Mouse (Mus musculus) heart, embryonic 14.5 days (tissue): ENCODE measurements around the gene Tmem211. TPM values are rescaled to one million over a fixed set of nuclear protein-coding genes. Genes with fewer than 3 reads are reported as not detected.

Experiments
- ATAC-seq: fragments of 200-750 bp; cut with Nextera tagmentation; 2 replicates; pipeline ENCODE4 v1.8.0; 2017; ENCODE audit warnings: low read depth, moderate TSS enrichment; ENCODE audit not compliant: insufficient number of reproducible peaks, insufficient read depth, low FRiP score
- H3K27ac ChIP-seq, 2 experiments: fragments of 200-500 bp in 1 of 2; fragments of 300-500 bp in 1 of 2; sonication (generic) in 1 of 2; replicated peaks in 1 of 2; 2 replicates each; pipeline ENCODE4 v1.5.1; 2012 to 2014; ENCODE audit warnings: low read depth in 2 of 2, low read length in 2 of 2, control low read depth in 1 of 2, mild to moderate bottlenecking in 1 of 2, mixed read lengths in 1 of 2; ENCODE audit not compliant: control insufficient read depth in 1 of 2, insufficient read depth in 1 of 2
- H3K27me3 ChIP-seq: fragments of 300-500 bp; sonication (generic); 2 replicates; pipeline ENCODE4 v1.6.1; 2014; ENCODE audit warnings: mild to moderate bottlenecking, low read length, control low read depth; ENCODE audit not compliant: control insufficient read depth, insufficient read depth
- H3K36me3 ChIP-seq: fragments of 300-500 bp; sonication (generic); 2 replicates; pipeline ENCODE4 v1.6.1; 2014; ENCODE audit warnings: mild to moderate bottlenecking, control low read depth, low read length, mixed read lengths; ENCODE audit not compliant: control insufficient read depth, insufficient read depth
- H3K4me1 ChIP-seq, 2 experiments: fragments of 200-500 bp in 1 of 2; fragments of 300-500 bp in 1 of 2; sonication (generic) in 1 of 2; 2 replicates each; pipeline ENCODE4 v1.6.1; 2012 to 2014; ENCODE audit warnings: low read length in 2 of 2, control low read depth in 1 of 2, mixed read lengths in 1 of 2; ENCODE audit not compliant: control insufficient read depth in 2 of 2, insufficient read depth in 2 of 2
- H3K4me2 ChIP-seq: fragments of 300-500 bp; sonication (generic); 2 replicates; pipeline ENCODE4 v1.6.1; 2014; ENCODE audit warnings: mild to moderate bottlenecking, low read length
- H3K4me3 ChIP-seq, 2 experiments: fragments of 200-500 bp in 1 of 2; fragments of 300-500 bp in 1 of 2; sonication (generic) in 1 of 2; 2 replicates each; pipeline ENCODE4 v1.5.1; 2012 to 2014; ENCODE audit warnings: low read length in 2 of 2, mild to moderate bottlenecking in 2 of 2, control low read depth in 1 of 2, low read depth in 1 of 2, moderate library complexity in 1 of 2; ENCODE audit not compliant: control insufficient read depth in 1 of 2, insufficient read depth in 1 of 2
- H3K9ac ChIP-seq: fragments of 300-500 bp; sonication (generic); 2 replicates; pipeline ENCODE4 v1.6.1; 2014; ENCODE audit warnings: mild to moderate bottlenecking, low read length
- H3K9me3 ChIP-seq: fragments of 300-500 bp; sonication (generic); 2 replicates; pipeline ENCODE4 v1.6.1; 2016; ENCODE audit warnings: low read length, control low read depth; ENCODE audit not compliant: control insufficient read depth
- WGBS: fragments of 180-500 bp; shearing (Covaris S2); extraction: QIAGEN DNeasy Blood & Tissue Kit; methylation state at CpG from one replicate; pipeline ENCODE4 v1.1.7; 2014; 5-methylcytosine and 5-hydroxymethylcytosine counted together
- polyA plus RNA-seq: library from polyadenylated mRNA; unstranded; fragments of >200 nt; fragmentation: Nextera tagmentation; extraction: Ambion mirVana; gene quantifications from 2 replicates; pipeline ENCODE4 v1.2.1, GENCODE M21; 2014

The Tmem211 gene
- polyA plus RNA-seq, 1 experiment from 2014 or later: not detected

DNA sequence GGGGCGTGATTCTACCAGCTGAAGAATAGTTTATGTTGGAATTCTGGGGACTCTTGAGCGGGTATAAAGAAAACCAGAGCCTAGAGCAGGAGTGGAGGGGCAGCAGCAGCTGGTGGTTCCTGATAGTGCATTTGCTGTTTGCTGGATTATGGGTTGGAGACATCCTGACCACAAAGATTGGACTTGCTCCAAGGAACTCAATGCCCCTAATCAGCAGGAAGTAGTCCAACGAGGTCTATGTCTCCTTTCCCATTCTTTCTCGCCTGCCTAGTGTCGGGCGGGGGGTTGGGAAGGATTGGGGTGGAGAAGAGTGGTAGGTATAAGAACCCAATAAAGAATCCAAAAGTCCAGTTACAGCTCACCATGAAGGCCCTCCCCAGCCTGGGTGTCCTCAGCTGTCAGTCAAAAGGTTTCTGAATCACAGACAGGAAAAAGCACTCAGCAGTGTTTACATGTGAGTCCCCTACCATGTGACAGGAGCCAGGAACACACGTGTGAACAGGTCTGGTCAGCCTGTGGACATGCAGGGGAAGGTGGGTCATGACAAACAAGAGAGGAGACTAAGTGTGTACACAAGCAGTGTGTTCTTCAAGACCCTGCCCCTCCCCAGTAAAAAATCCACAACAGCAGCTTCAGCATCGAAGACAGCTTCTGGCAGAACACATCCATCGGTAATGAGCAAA lies 19.9 kb upstream of the Tmem211 start:
- no peak overlapping the region for H3K4me2 ChIP-seq
- H3K27me3 ChIP-seq: no peaks in the 10 kb centered on the region
- peak overlapping the region; percentile 55 to 90 for H3K27ac ChIP-seq
- WGBS: 35% methylated on average over 9 of the region's 9 CpGs
- no peak overlapping the region for H3K9ac ChIP-seq
- ATAC-seq: no peak
- H3K9me3 ChIP-seq: no peaks in the 10 kb centered on the region
- H3K36me3 ChIP-seq: no peaks in the 10 kb centered on the region
- no peak overlapping the region for H3K4me3 ChIP-seq
- peaks cover 19 to 28% of the 10 kb centered on the region in 2 experiments for H3K4me1 ChIP-seq

DNA sequence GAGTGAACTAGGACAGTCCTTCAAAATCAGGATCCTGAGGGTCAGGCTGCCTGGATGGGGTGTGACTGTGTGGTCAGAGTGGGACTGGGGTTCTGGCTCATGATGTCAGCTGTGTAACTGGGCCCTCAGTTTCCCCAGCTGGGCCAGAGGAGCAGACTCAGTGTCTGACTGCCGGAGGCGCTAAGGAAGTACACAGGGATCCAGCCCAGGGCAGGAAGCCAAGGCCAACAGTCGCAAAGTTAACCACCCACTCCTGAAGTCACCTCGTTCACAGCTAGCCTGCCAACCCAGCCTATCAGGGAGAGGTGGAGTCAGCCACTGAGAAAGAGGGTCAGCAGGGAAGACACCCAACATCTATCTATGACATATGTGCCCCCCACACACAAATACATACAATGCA lies 18.7 kb upstream of the Tmem211 start:
- no peak overlapping the region for H3K9ac ChIP-seq
- H3K27ac ChIP-seq: peak overlapping the region; percentile 56 to 90
- no peak overlapping the region for H3K4me3 ChIP-seq
- H3K27me3 ChIP-seq: no peaks in the 10 kb centered on the region
- H3K9me3 ChIP-seq: no peaks in the 10 kb centered on the region
- no peak for ATAC-seq
- WGBS: 35% methylated on average over 4 of the region's 4 CpGs
- H3K4me2 ChIP-seq: no peak overlapping the region
- H3K36me3 ChIP-seq: no peaks in the 10 kb centered on the region
- H3K4me1 ChIP-seq: peaks cover 19 to 28% of the 10 kb centered on the region in 2 experiments

DNA sequence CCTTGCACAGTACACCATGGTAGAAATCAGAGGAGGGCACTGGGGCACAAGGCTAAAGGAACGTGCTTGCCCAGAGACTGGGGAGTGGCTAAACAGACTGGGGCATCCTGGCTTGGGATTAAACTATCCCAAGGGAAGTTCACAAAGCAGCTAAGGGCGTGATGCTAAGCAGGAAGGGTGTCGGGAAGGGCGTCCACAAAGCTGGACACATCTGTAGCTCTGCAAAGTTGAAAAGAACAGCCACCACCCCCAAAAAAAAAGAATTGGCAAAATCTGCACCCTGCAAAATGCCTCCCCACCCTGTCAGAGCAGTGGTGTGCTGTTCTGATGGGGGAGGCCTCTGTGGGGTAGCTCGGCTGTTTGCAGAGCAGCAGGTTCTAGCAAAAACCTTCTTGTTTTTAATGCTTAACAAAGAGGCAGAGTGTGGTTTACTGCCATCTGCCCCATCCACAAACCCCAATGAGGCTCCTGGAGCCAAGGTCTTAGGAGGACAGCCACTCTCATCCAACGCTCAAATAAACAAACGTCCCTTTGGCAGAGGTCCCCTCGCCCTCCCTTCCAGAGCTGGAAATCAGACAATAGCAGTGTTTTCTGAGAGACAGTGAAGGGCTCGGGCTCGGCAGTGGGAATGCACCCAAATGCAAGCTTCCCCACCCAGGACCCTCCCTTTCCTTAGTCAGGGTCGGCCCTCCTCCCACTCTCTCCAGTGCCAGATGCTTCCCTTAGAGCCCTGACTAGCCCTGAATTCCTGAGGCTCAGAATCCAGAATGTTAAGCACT lies 17.9 kb upstream of the Tmem211 start:
- H3K36me3 ChIP-seq: no peaks in the 10 kb centered on the region
- peak overlapping the region; percentile 89 to 90 for H3K27ac ChIP-seq
- no peaks in the 10 kb centered on the region for H3K27me3 ChIP-seq
- no peak overlapping the region for H3K4me3 ChIP-seq
- peaks cover 19 to 28% of the 10 kb centered on the region in 2 experiments for H3K4me1 ChIP-seq
- H3K9ac ChIP-seq: no peak overlapping the region
- H3K4me2 ChIP-seq: no peak overlapping the region
- no peaks in the 10 kb centered on the region for H3K9me3 ChIP-seq
- peak; percentile 52 for ATAC-seq
- 44% methylated on average over 11 of the region's 11 CpGs for WGBS

DNA sequence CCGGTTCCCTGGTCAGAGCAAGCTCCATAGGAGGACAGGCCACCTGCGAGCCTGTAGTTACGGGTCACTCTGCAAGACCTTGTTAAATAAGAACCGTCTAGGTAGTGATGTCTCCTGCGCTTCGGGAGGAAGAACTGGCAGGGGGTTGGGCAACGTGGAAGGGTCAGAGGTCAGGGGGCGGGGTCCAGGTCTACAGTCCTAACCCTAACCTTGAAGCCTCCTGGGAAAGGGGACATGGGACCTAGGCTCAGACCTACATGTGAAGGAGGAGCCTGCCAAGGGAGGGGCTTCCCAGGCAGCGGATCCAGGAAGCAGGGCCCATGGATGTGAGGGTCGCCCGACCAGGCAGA lies 17.3 kb upstream of the Tmem211 start:
- no peaks in the 10 kb centered on the region for H3K27me3 ChIP-seq
- 46% methylated on average over 11 of the region's 11 CpGs for WGBS
- no peak overlapping the region for H3K4me3 ChIP-seq
- H3K4me1 ChIP-seq: peaks cover 19 to 29% of the 10 kb centered on the region in 2 experiments
- no peak for ATAC-seq
- H3K9me3 ChIP-seq: no peaks in the 10 kb centered on the region
- 0 out of 2 replicates have a peak overlapping the region, but pooled peaks have one; percentile 16 for H3K9ac ChIP-seq
- no peak overlapping the region for H3K4me2 ChIP-seq
- no peaks in the 10 kb centered on the region for H3K36me3 ChIP-seq
- H3K27ac ChIP-seq: peak overlapping the region; percentile 89 to 90

DNA sequence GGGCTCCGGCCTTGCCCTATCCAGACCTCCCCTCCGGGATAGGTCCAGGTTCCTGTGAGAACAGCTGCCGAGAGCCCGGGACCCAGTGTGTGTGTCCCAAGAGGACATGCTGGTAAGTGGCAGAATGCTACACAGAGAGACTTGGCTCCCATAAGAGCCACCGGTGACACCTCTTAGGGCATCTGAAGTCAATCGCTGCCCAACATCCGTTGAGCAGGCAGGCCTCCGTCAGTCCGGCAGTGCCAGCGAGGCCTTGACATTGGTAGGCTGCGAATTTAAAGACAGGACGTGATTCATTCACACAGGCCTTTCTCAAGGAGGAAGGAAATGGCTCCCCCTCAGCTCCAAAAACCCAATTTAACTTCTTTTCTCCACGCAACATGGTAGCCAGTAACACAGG lies 16.8 kb upstream of the Tmem211 start:
- H3K36me3 ChIP-seq: no peaks in the 10 kb centered on the region
- H3K4me3 ChIP-seq: no peak overlapping the region
- no peaks in the 10 kb centered on the region for H3K27me3 ChIP-seq
- H3K4me2 ChIP-seq: no peak overlapping the region
- peaks cover 19 to 31% of the 10 kb centered on the region in 2 experiments for H3K4me1 ChIP-seq
- 75% methylated on average over 13 of the region's 13 CpGs for WGBS
- H3K27ac ChIP-seq: peak overlapping the region; percentile 89 to 90
- H3K9ac ChIP-seq: 0 out of 2 replicates have a peak overlapping the region, but pooled peaks have one; percentile 16
- ATAC-seq: no peak
- no peaks in the 10 kb centered on the region for H3K9me3 ChIP-seq

DNA sequence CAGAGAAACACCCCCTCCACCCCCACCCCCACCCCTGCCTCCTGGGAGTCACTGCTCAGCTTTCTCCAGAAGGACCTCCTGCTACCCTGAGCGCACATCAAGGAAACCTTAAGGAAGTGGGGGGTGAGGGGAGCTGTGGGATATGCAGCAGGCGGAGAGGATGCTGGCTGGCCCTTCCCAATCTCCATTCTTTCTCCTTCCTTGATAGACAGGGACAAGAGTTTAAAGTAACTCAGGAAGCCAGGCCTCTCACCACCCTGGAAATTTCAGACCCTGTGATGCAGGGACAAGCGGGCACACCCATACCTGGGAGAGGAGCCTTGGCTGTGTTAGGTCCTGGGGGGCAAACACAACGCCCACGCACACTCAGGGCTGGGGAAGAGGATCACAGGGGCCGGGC lies 16.4 kb upstream of the Tmem211 start:
- H3K4me1 ChIP-seq: peaks cover 19 to 31% of the 10 kb centered on the region in 2 experiments
- peak overlapping the region; percentile 78 to 90 for H3K27ac ChIP-seq
- H3K36me3 ChIP-seq: no peaks in the 10 kb centered on the region
- no peak overlapping the region for H3K4me3 ChIP-seq
- no peaks in the 10 kb centered on the region for H3K9me3 ChIP-seq
- no peaks in the 10 kb centered on the region for H3K27me3 ChIP-seq
- no peak overlapping the region for H3K4me2 ChIP-seq
- no peak overlapping the region for H3K9ac ChIP-seq
- no peak for ATAC-seq
- 77% methylated on average over 6 of the region's 6 CpGs for WGBS

DNA sequence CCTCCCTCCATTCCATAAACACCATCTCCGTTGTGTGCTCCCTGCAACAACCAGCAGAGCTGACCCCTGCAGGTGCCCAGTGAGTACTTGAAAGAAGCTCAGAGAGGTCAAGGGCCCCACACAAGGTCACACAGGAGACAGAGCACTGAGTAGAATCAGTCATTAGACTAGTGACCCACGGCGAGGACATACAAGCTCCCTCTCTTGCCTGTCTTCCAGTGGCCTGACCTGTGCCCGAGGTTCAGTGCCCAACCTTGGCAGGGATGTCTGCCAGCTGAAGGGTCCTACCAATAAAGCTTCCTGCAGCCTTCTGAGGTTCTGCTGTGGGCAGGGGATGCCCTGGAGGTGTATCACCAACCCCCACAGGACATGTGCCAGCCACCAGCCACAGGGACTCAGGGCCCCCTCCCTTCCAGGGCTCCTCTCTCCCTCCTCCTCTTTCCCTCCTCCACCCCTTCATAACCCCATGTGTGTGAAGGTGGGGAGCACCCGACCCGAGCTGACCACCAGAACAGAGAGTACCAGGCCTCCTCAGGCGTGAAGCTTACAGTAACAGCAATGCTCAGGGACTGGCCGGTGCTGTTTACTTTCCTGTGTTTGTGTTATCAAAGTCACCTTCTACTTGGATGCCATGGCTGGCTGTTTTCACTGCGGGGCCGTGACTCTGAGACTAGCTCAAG lies 14.4 kb upstream of the Tmem211 start:
- ATAC-seq: no peak
- H3K4me1 ChIP-seq: peaks cover 14 to 25% of the 10 kb centered on the region in 2 experiments; a peak in 3 of 4 replicates

More for the DNA sequence above, 14.4 kb upstream of the Tmem211 start:
- Histone ChIP-seq H3K27ac (no peak overlapping the region), H3K36me3 (no peaks in the 10 kb centered on the region), H3K27me3 (no peaks in the 10 kb centered on the region), H3K9ac (no peak overlapping the region), H3K9me3 (no peaks in the 10 kb centered on the region), H3K4me3 (no peak overlapping the region), H3K4me2 (no peak overlapping the region)
- WGBS: 64% methylated on average over 10 of the region's 10 CpGs
